Mouse (Mus musculus): Measurements from ENCODE around the gene Enpp4.

GRCm38 (mm10) chr17:44116584-44116983 is 11.0 kb upstream of the Enpp4 start:
- TF ChIP-seq POLR2A (IDR thresholded peaks at IDR 0.05; ENCODE audit: low read depth, low read length) (no peak), CTCF (IDR thresholded peaks at IDR 0.05; ENCODE audit: borderline replicate concordance, insufficient read depth, low read length) (no peak)
